ENCODE assay signal across 12 mouse cellular contexts in the genomic region with DNA sequence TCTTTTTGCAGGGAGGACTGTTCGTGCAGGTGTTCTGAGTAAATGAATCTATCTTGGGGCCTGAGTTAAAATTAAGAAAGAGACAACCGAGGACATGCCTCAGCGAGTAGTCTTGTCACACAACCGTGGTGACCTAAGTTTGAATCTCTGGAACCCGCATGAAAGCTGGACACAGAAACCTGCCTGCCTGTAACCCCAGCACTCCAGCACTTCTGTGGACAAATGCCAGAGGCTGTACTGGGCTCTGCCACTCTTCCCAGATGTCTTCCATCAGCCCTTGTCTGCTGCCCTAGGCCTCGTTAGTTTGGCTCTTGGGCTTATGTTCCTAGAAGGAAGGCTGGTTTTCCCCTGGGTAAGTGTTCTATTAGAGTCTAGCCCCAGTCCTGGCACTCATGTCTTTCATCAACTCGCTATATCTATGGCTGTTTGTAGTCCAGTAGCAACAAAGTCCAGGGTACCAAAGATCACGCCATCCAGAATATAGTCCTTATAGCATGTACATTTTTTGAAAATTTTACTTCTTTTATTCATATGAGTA.
DNase-seq lines count a peak whose midpoint lies in the region; ATAC-seq lines count a peak whose summit lies in the region.
"Had no signal": no experiment of that assay in that cellular context is flagged by ENCODE, and none has a peak within 500 bp of the region (broad histone marks: within the 10 kb centered on the region; RNA-seq: fewer than 3 reads in every experiment).

No protein-coding gene starts in this region.

- 0 out of 2 replicates have a peak overlapping the region, but pooled peaks have one; percentile 14 for H3K27ac ChIP-seq in embryonic facial prominence, embryonic 13.5 days
- H3K27ac ChIP-seq in embryonic facial prominence, embryonic 10.5 days (replicated peaks) = no peak overlapping the region
- H3K27ac ChIP-seq in kidney, embryonic 16.5 days (ENCODE audit: low read length) = peak overlapping the region; percentile 43; the same call in 1 of the 2 replicates
- H3K27ac ChIP-seq in hindbrain, embryonic 14.5 days = peak overlapping the region; percentile 68
- H3K27ac ChIP-seq in stomach, embryonic 14.5 days (ENCODE audit: low read length) = peak overlapping the region; percentile 59

- peaks cover 4% of the 10 kb centered on the region for H3K4me1 ChIP-seq in embryonic facial prominence, embryonic 13.5 days
- H3K4me1 ChIP-seq in embryonic facial prominence, embryonic 10.5 days = peaks cover 11% of the 10 kb centered on the region
- peaks cover 16% of the 10 kb centered on the region for H3K4me1 ChIP-seq in kidney, embryonic 16.5 days (ENCODE audit: insufficient read depth, low read length)
- peaks cover 16% of the 10 kb centered on the region for H3K4me1 ChIP-seq in hindbrain, embryonic 14.5 days (replicated peaks; ENCODE audit: control insufficient read depth, insufficient read depth, low read length)
- H3K4me1 ChIP-seq in stomach, embryonic 14.5 days (ENCODE audit: control insufficient read depth, insufficient read depth, low read length) = peaks cover 33% of the 10 kb centered on the region

- no peaks in the 10 kb centered on the region for H3K27me3 ChIP-seq in embryonic facial prominence, embryonic 13.5 days
- peaks cover 26% of the 10 kb centered on the region for H3K27me3 ChIP-seq in embryonic facial prominence, embryonic 10.5 days (replicated peaks; ENCODE audit: low read depth, poor library complexity, severe bottlenecking)
- H3K27me3 ChIP-seq in kidney, embryonic 16.5 days (ENCODE audit: insufficient read depth, low read length) = no peaks in the 10 kb centered on the region
- H3K27me3 ChIP-seq in hindbrain, embryonic 14.5 days (ENCODE audit: control insufficient read depth, insufficient read depth, low read length) = no peaks in the 10 kb centered on the region
- no peaks in the 10 kb centered on the region for H3K27me3 ChIP-seq in stomach, embryonic 14.5 days (ENCODE audit: control insufficient read depth, insufficient read depth, low read length)

- DNase-seq in embryonic facial prominence, embryonic 10.5 days (ENCODE audit: low spot score) = no peak
- no peak for DNase-seq in kidney, postnatal 36 days
- no peak for DNase-seq in hindbrain, embryonic 14.5 days (ENCODE audit: low spot score)
- no peak for DNase-seq in ovary, postnatal 14 days (ENCODE audit: low spot score)
- no peak for DNase-seq in B cell, adult 2 months
- DNase-seq: adrenal gland, adult 2 months; cerebellum, adult 8-10 months; liver; thymus, adult 18-20 months had no signal

- no peak overlapping the region for H3K4me3 ChIP-seq in embryonic facial prominence, embryonic 13.5 days
- no peak overlapping the region for H3K4me3 ChIP-seq in embryonic facial prominence, embryonic 10.5 days
- no peak overlapping the region for H3K4me3 ChIP-seq in kidney, embryonic 16.5 days (ENCODE audit: low read length)
- H3K4me3 ChIP-seq in hindbrain, embryonic 14.5 days (replicated peaks; ENCODE audit: low read length) = no peak overlapping the region
- no peak overlapping the region for H3K4me3 ChIP-seq in stomach, embryonic 14.5 days (ENCODE audit: low read depth, low read length)

- no peaks in the 10 kb centered on the region for H3K9me3 ChIP-seq in embryonic facial prominence, embryonic 13.5 days
- no peaks in the 10 kb centered on the region for H3K9me3 ChIP-seq in embryonic facial prominence, embryonic 10.5 days
- H3K9me3 ChIP-seq in kidney, embryonic 16.5 days (ENCODE audit: low read length) = no peaks in the 10 kb centered on the region
- H3K9me3 ChIP-seq in hindbrain, embryonic 14.5 days (ENCODE audit: control insufficient read depth, low read length) = no peaks in the 10 kb centered on the region
- no peaks in the 10 kb centered on the region for H3K9me3 ChIP-seq in stomach, embryonic 14.5 days (ENCODE audit: control insufficient read depth, low read depth, low read length)

- no peak overlapping the region for H3K9ac ChIP-seq in embryonic facial prominence, embryonic 13.5 days
- no peak overlapping the region for H3K9ac ChIP-seq in kidney, embryonic 16.5 days (replicated peaks; ENCODE audit: low read length)
- H3K9ac ChIP-seq in hindbrain, embryonic 14.5 days = no peak overlapping the region
- H3K9ac ChIP-seq in stomach, embryonic 14.5 days (replicated peaks; ENCODE audit: low read depth, low read length) = no peak overlapping the region

- WGBS in embryonic facial prominence, embryonic 13.5 days = 67% methylated on average over 8 of the region's 8 CpGs
- WGBS in embryonic facial prominence, embryonic 10.5 days = 73% methylated on average over 8 of the region's 8 CpGs
- WGBS in kidney, embryonic 16.5 days = 45% methylated on average over 8 of the region's 8 CpGs
- 51% methylated on average over 8 of the region's 8 CpGs for WGBS in hindbrain, embryonic 14.5 days
- WGBS in stomach, embryonic 14.5 days = 55% methylated on average over 8 of the region's 8 CpGs

- H3K36me3 ChIP-seq in embryonic facial prominence, embryonic 13.5 days = no peaks in the 10 kb centered on the region
- no peaks in the 10 kb centered on the region for H3K36me3 ChIP-seq in embryonic facial prominence, embryonic 10.5 days (replicated peaks)
- no peaks in the 10 kb centered on the region for H3K36me3 ChIP-seq in kidney, embryonic 16.5 days (ENCODE audit: insufficient read depth, low read length)
- no peaks in the 10 kb centered on the region for H3K36me3 ChIP-seq in hindbrain, embryonic 14.5 days (replicated peaks; ENCODE audit: control insufficient read depth, insufficient read depth)
- no peaks in the 10 kb centered on the region for H3K36me3 ChIP-seq in stomach, embryonic 14.5 days (ENCODE audit: control insufficient read depth, insufficient read depth, low read length)

- ATAC-seq in embryonic facial prominence, embryonic 13.5 days (ENCODE audit: insufficient number of reproducible peaks, insufficient read depth, low FRiP score, low TSS enrichment, low read depth) = no peak
- no peak; the same call in 1 of the 2 replicates for ATAC-seq in kidney, embryonic 16.5 days (ENCODE audit: low FRiP score, low TSS enrichment)
- no peak for ATAC-seq in hindbrain, embryonic 14.5 days (ENCODE audit: low FRiP score)
- no peak for ATAC-seq in stomach, embryonic 14.5 days (ENCODE audit: insufficient number of reproducible peaks, insufficient read depth, low FRiP score, low read depth)

- H3K4me2 ChIP-seq in embryonic facial prominence, embryonic 13.5 days = no peak overlapping the region
- no peak overlapping the region for H3K4me2 ChIP-seq in kidney, embryonic 16.5 days (replicated peaks; ENCODE audit: low read depth, low read length)
- no peak overlapping the region for H3K4me2 ChIP-seq in hindbrain, embryonic 14.5 days (replicated peaks)
- H3K4me2 ChIP-seq in stomach, embryonic 14.5 days (replicated peaks; ENCODE audit: low read depth, low read length) = no peak overlapping the region
